Mouse (Mus musculus) lung, embryonic 14.5 days (tissue): ENCODE data around the gene BC035044. TPM values are rescaled to one million over a fixed set of nuclear protein-coding genes. Genes with fewer than 3 reads are reported as not detected.

Experiments used
- ATAC-seq: fragments of 200-750 bp; cut with Nextera tagmentation; 2 replicates; pipeline ENCODE4 v1.8.0; 2017; ENCODE audit warnings: mild to moderate bottlenecking, moderate TSS enrichment, moderate library complexity; ENCODE audit not compliant: insufficient read depth
- DNase-seq: peaks from one replicate; pipeline ENCODE4 v3.0.0-alpha.2; 2015
- H3K27ac ChIP-seq: fragments of 300-500 bp; sonication (generic); 2 replicates; pipeline ENCODE4 v1.5.1; 2014; ENCODE audit warnings: low read depth, mild to moderate bottlenecking, moderate library complexity
- H3K27me3 ChIP-seq: fragments of 300-500 bp; sonication (generic); 2 replicates; pipeline ENCODE4 v1.6.1; 2014; ENCODE audit warnings: low read length, control low read depth; ENCODE audit not compliant: insufficient read depth
- H3K36me3 ChIP-seq: fragments of 300-500 bp; sonication (generic); 2 replicates; pipeline ENCODE4 v1.6.1; 2014; ENCODE audit warnings: control low read depth; ENCODE audit not compliant: insufficient read depth
- H3K4me1 ChIP-seq: fragments of 300-500 bp; sonication (generic); 2 replicates; pipeline ENCODE4 v1.6.1; 2014; ENCODE audit warnings: antibody characterized with exemption, control low read depth; ENCODE audit not compliant: insufficient read depth
- H3K4me2 ChIP-seq: fragments of 300-500 bp; sonication (generic); 2 replicates; pipeline ENCODE4 v1.6.1; 2014; ENCODE audit warnings: mild to moderate bottlenecking
- H3K4me3 ChIP-seq: fragments of 300-500 bp; sonication (generic); 2 replicates; pipeline ENCODE4 v1.5.1; 2014; ENCODE audit warnings: low read depth, low read length
- H3K9ac ChIP-seq: fragments of 300-500 bp; sonication (generic); 2 replicates; pipeline ENCODE4 v1.6.1; 2014
- H3K9me3 ChIP-seq: fragments of 300-500 bp; sonication (generic); 2 replicates; pipeline ENCODE4 v1.6.1; 2016; ENCODE audit warnings: low read depth, low read length, control low read depth
- CTCF ChIP-seq: IDR thresholded peaks from 2 replicates; pipeline ENCODE4 v1.5.1; 2016; ENCODE audit warnings: antibody characterized with exemption, low read depth
- WGBS: fragments of 180-500 bp; shearing (Covaris S2); extraction: QIAGEN DNeasy Blood & Tissue Kit; methylation state at CpG from one replicate; pipeline ENCODE4 v1.1.7; 2014; 5-methylcytosine and 5-hydroxymethylcytosine counted together
- polyA plus RNA-seq: library from polyadenylated mRNA; unstranded; fragments of >200 nt; fragmentation: Nextera tagmentation; extraction: Ambion mirVana; gene quantifications from 2 replicates; pipeline ENCODE4 v1.2.1, GENCODE M21; 2014

The BC035044 gene
- polyA plus RNA-seq, 1 experiment from 2014 or later = 1.2 TPM

DNA sequence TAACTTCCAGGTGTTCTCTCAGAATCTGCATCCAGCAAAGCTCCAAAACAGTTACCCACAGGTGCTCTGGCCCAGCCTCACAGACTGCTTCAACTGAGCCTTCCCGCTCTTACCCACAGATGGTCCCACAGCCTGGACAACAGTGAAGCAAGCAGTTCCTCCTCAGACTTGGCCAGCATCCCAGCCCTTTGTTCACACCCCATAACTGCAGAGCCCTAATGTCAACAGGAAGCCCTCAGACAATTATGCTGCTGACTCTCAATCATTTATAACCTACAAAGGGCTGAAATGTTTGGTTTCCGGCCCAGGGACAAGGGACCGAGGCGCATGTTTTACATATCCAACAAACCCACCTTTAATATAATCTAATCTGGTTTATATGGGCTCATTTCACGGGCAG lies 34.7 kb downstream of the BC035044 start:
- Histone ChIP-seq H3K4me3 (no peak overlapping the region), H3K9me3 (no peaks in the 10 kb centered on the region), H3K9ac (no peak overlapping the region), H3K27me3 (no peaks in the 10 kb centered on the region), H3K4me2 (no peak overlapping the region), H3K4me1 (peaks cover 16% of the 10 kb centered on the region), H3K27ac (peak overlapping the region; percentile 49), H3K36me3 (no peaks in the 10 kb centered on the region)
- TF ChIP-seq CTCF = no peak
- ATAC-seq = peak; percentile 97
- DNase-seq = peak; percentile 98
- 23% methylated on average over 5 of the region's 5 CpGs for WGBS

DNA sequence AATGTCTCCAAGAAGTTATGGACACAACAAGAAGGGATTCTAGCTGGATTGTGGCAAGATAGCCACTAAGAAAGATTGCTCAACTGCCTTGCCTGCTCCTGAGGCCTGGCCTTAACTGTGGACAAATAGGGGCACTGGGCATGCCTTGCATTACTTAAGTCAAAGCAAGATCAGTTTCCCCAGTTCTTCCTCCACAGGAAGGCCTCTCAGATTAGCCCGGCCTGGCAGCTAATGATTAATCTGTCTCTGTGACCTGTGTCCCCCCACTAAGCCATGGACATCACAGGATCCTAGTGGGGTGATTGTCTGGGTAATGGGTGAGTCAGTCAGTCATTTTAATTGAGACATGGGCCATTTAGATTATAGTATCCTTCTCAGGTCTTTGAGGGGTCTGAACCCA lies 35.4 kb downstream of the BC035044 start:
- 43% methylated on average over 1 of the region's 1 CpGs for WGBS
- Histone ChIP-seq H3K36me3 (no peaks in the 10 kb centered on the region), H3K27me3 (no peaks in the 10 kb centered on the region), H3K4me2 (no peak overlapping the region), H3K9me3 (no peaks in the 10 kb centered on the region), H3K27ac (peak overlapping the region; percentile 49; the same call in 1 of the 2 replicates), H3K9ac (no peak overlapping the region), H3K4me3 (no peak overlapping the region), H3K4me1 (peaks cover 21% of the 10 kb centered on the region)
- ATAC-seq = no peak
- DNase-seq = no peak
- no peak for TF ChIP-seq CTCF

DNA sequence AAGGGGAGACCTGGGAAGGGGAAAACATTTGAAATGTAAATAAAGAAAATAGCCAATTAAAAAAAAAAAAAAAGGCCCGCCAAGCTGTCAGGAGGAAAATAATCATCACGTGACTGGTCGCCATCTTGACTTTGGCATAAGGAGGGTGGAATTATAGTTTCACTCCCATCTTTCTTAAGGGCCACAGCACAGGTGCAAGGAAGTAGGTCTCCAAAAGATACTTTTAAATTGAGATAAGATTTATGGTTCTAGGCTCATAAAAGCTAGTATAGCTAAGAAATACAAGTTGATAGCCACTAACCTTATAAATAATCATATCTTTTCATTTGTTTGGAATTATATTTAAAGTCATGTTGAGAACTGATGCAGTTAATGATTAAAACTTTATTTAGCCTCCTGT lies 36.0 kb downstream of the BC035044 start:
- no peak overlapping the region for H3K4me3 ChIP-seq
- 97% methylated on average over 3 of the region's 3 CpGs for WGBS
- no peaks in the 10 kb centered on the region for H3K36me3 ChIP-seq
- H3K9me3 ChIP-seq = no peaks in the 10 kb centered on the region
- TF ChIP-seq CTCF = no peak
- H3K27ac ChIP-seq = no peak overlapping the region
- DNase-seq (no peak), ATAC-seq (no peak)
- H3K9ac ChIP-seq = no peak overlapping the region
- H3K4me2 ChIP-seq = no peak overlapping the region
- peaks cover 22% of the 10 kb centered on the region for H3K4me1 ChIP-seq
- no peaks in the 10 kb centered on the region for H3K27me3 ChIP-seq

DNA sequence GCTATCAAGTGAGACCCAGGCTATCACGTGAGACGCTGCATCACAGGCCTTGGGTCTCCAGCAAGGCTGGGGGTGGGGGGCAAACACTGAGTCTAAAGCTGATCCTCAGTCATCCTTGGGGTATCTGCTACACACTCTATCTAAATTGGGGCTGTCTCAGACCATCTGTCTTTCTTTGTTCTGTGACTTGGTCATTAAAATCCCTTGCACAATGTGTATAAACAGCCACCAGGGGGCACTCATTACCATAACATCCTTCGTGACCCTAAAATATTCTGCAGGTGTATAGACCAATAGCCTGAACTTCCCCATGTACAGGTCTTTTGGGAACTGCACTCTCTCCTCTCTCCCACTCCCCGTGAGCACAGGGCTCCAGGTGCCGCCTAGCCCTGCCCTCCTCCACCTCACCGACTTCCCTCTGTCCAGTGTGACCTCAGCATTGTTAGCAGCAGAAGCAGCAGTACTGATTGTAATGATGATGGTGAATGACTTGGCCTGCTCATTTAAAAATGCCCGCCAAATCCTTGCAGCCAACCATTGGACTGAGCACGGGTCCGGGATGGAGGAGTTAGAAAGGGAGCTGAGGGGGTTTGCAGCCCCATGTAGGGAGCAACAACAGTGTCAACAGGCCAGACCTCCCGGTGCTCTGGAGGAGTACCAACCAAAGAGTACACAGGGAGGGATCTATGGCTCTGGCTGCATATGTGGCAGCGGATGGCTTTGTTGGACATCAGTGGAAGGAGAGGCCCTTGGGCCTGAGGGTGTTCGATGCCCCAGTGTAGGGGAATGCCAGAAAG lies 36.7 kb downstream of the BC035044 start:
- H3K4me3 ChIP-seq = no peak overlapping the region
- H3K9me3 ChIP-seq = no peaks in the 10 kb centered on the region
- peak; percentile 80 for TF ChIP-seq CTCF
- H3K36me3 ChIP-seq = no peaks in the 10 kb centered on the region
- no peak overlapping the region for H3K9ac ChIP-seq
- no peaks in the 10 kb centered on the region for H3K27me3 ChIP-seq
- DNase-seq = peak; percentile 86
- peaks cover 22% of the 10 kb centered on the region for H3K4me1 ChIP-seq
- 0 out of 2 replicates have a peak overlapping the region, but pooled peaks have one; percentile 12 for H3K27ac ChIP-seq
- H3K4me2 ChIP-seq = no peak overlapping the region
- 50% methylated on average over 12 of the region's 12 CpGs for WGBS
- ATAC-seq = peak; percentile 28; the same call in 1 of the 2 replicates

DNA sequence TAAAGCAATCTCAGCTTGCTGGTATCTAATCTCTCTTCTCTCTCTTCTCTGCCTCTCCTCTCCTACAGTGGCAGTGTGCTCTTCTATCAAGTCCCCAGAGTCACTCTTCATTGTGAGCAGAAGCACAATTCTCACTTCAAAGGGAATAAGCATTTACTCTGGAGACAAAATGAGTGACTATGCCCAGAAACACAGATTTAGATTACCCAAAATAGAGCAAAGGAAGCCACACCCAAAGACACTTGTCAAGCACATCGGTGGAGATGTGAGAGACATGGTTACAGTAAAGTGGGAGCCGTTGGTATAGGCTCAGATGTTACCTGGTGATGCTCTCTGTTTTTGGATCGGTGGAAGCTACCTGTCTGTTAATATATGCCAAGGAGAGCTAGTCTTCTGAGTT lies 38.2 kb downstream of the BC035044 start:
- TF ChIP-seq CTCF = no peak
- WGBS = 76% methylated on average over 3 of the region's 3 CpGs
- H3K9ac ChIP-seq = no peak overlapping the region
- H3K4me3 ChIP-seq = no peak overlapping the region
- no peak overlapping the region for H3K27ac ChIP-seq
- H3K9me3 ChIP-seq = no peaks in the 10 kb centered on the region
- DNase-seq (no peak), ATAC-seq (no peak)
- no peak overlapping the region for H3K4me2 ChIP-seq
- H3K27me3 ChIP-seq = no peaks in the 10 kb centered on the region
- no peaks in the 10 kb centered on the region for H3K36me3 ChIP-seq
- H3K4me1 ChIP-seq = peaks cover 22% of the 10 kb centered on the region

DNA sequence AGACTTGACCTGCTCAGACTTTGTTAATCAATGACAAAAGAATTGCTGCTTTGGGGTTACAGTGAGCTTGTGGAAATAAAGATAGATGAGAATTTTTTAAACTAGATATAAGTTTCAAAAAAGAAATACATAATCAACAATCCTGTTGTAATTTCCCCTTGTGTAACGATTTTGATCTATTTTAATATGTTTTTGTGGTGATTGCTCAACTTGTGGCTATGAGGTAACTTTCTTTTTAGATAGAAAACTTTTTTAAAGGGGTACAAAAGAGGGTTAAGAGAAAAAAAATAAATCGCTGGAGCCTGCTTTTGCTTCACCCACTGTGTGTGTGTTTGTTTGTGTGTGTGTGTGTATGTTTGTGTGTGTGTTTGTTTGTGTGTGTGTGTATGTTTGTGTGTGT lies 39.8 kb downstream of the BC035044 start:
- no peak for DNase-seq
- WGBS = 61% methylated on average over 2 of the region's 2 CpGs
- no peak for TF ChIP-seq CTCF
- no peaks in the 10 kb centered on the region for H3K9me3 ChIP-seq
- H3K36me3 ChIP-seq = no peaks in the 10 kb centered on the region
- H3K4me3 ChIP-seq = no peak overlapping the region
- peaks cover 21% of the 10 kb centered on the region for H3K4me1 ChIP-seq
- ATAC-seq = no peak
- H3K9ac ChIP-seq = no peak overlapping the region
- H3K27me3 ChIP-seq = no peaks in the 10 kb centered on the region
- H3K27ac ChIP-seq = peak overlapping the region; percentile 75
- H3K4me2 ChIP-seq = no peak overlapping the region

DNA sequence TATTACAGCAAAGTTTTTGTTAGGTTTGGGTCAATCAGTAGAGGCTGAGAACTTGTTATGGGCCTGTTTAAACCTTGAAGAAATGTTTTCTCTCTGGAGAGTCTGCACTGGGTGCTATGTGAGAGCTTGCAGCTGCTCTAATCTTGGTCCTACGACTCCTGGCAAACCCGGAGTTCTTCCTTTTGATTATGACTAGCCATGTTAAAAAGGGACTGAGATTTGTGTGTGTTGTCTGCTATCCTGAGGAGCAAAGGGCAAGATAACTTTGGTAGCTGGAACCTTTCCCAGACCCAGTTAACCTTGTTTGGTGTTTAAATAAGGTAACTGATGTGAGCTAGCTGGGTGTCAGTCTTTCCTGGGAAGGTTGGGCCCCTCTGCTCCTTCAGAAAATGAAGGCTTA lies 40.3 kb downstream of the BC035044 start:
- Histone ChIP-seq H3K9ac (no peak overlapping the region), H3K27me3 (no peaks in the 10 kb centered on the region), H3K9me3 (no peaks in the 10 kb centered on the region), H3K4me3 (no peak overlapping the region), H3K4me1 (peaks cover 16% of the 10 kb centered on the region), H3K4me2 (no peak overlapping the region), H3K27ac (peak overlapping the region; percentile 75), H3K36me3 (no peaks in the 10 kb centered on the region)
- ATAC-seq (peak; percentile 73), DNase-seq (peak; percentile 94)
- TF ChIP-seq CTCF = no peak
- WGBS = 27% methylated on average over 2 of the region's 2 CpGs
